Mouse (Mus musculus) stomach, embryonic 15.5 days (tissue): ENCODE measurements at regions not wholly inside any gene's neighbourhood (a gene's known extent, or its start where the extent isn't known, plus 50 kb on each side); places are given as distances from the start of the nearest gene placed in this dataset.

Experiments used
- ATAC-seq: fragments of 200-750 bp; cut with Nextera tagmentation; 2 replicates; pipeline ENCODE4 v1.8.0; 2017; ENCODE audit warnings: low read depth, moderate number of reproducible peaks, moderate TSS enrichment; ENCODE audit not compliant: insufficient read depth, low FRiP score
- H3K27ac ChIP-seq: fragments of 300-500 bp; sonication (generic); 2 replicates; pipeline ENCODE4 v1.5.1; 2015; ENCODE audit warnings: mild to moderate bottlenecking, inconsistent platforms
- H3K27me3 ChIP-seq: fragments of 300-500 bp; sonication (generic); replicated peaks from 2 replicates; pipeline ENCODE4 v1.6.1; 2015; ENCODE audit warnings: inconsistent platforms
- H3K36me3 ChIP-seq: fragments of 300-500 bp; sonication (generic); 2 replicates; pipeline ENCODE4 v1.6.1; 2015; ENCODE audit warnings: inconsistent platforms
- H3K4me1 ChIP-seq: fragments of 300-500 bp; sonication (generic); 2 replicates; pipeline ENCODE4 v1.6.1; 2015; ENCODE audit warnings: inconsistent platforms
- H3K4me2 ChIP-seq: fragments of 300-500 bp; sonication (generic); 2 replicates; pipeline ENCODE4 v1.6.1; 2015; ENCODE audit warnings: mild to moderate bottlenecking, inconsistent platforms
- H3K4me3 ChIP-seq: fragments of 300-500 bp; sonication (generic); replicated peaks from 2 replicates; pipeline ENCODE4 v1.5.1; 2015; ENCODE audit warnings: inconsistent platforms
- H3K9ac ChIP-seq: fragments of 300-500 bp; sonication (generic); 2 replicates; pipeline ENCODE4 v1.6.1; 2015; ENCODE audit warnings: inconsistent platforms
- H3K9me3 ChIP-seq: fragments of 300-500 bp; sonication (generic); 2 replicates; pipeline ENCODE4 v1.6.1; 2016; ENCODE audit warnings: inconsistent platforms
- WGBS: fragments of 180-500 bp; shearing (Covaris S2); methylation state at CpG from one replicate; pipeline ENCODE4 v1.1.7; 2015; 5-methylcytosine and 5-hydroxymethylcytosine counted together

- no peak overlapping the region for H3K4me2 ChIP-seq
- no peak for ATAC-seq
These were observed 571.9 kb downstream of the Ttll7 start for GRCm38 (mm10) chr3:147423895-147424575.

GRCm38 (mm10) chr3:147428837-147429236 lies 576.7 kb downstream of the Ttll7 start:
- no peak overlapping the region for H3K4me3 ChIP-seq
- H3K9ac ChIP-seq = no peak overlapping the region
- no peak overlapping the region for H3K27ac ChIP-seq
- no peak overlapping the region for H3K4me2 ChIP-seq
- no peak for ATAC-seq
- no peaks in the 10 kb centered on the region for H3K36me3 ChIP-seq
- H3K4me1 ChIP-seq = no peaks in the 10 kb centered on the region
- no peaks in the 10 kb centered on the region for H3K9me3 ChIP-seq
- WGBS = 63% methylated on average over 10 of the region's 10 CpGs
- H3K27me3 ChIP-seq = no peaks in the 10 kb centered on the region

More at GRCm38 (mm10) chr3:147423895-147424575, 571.9 kb downstream of the Ttll7 start:
- Histone ChIP-seq H3K9me3 (no peaks in the 10 kb centered on the region), H3K9ac (no peak overlapping the region), H3K4me1 (no peaks in the 10 kb centered on the region), H3K4me3 (no peak overlapping the region), H3K27ac (no peak overlapping the region), H3K36me3 (no peaks in the 10 kb centered on the region), H3K27me3 (no peaks in the 10 kb centered on the region)
- 57% methylated on average over 2 of the region's 2 CpGs for WGBS

- Histone ChIP-seq H3K9me3 (no peaks in the 10 kb centered on the region), H3K9ac (no peak overlapping the region), H3K4me2 (no peak overlapping the region), H3K27me3 (no peaks in the 10 kb centered on the region), H3K4me3 (no peak overlapping the region), H3K36me3 (no peaks in the 10 kb centered on the region), H3K27ac (no peak overlapping the region), H3K4me1 (no peaks in the 10 kb centered on the region)
- WGBS = 66% methylated on average over 5 of the region's 5 CpGs
- ATAC-seq = no peak
These were observed 590.9 kb downstream of the Ttll7 start for GRCm38 (mm10) chr3:147442925-147443690.

- H3K9ac ChIP-seq = no peak overlapping the region
- H3K4me3 ChIP-seq = no peak overlapping the region
- no peaks in the 10 kb centered on the region for H3K4me1 ChIP-seq
- no peak for ATAC-seq
- no peak overlapping the region for H3K27ac ChIP-seq
- H3K9me3 ChIP-seq = no peaks in the 10 kb centered on the region
- no peaks in the 10 kb centered on the region for H3K36me3 ChIP-seq
- H3K4me2 ChIP-seq = no peak overlapping the region
- H3K27me3 ChIP-seq = no peaks in the 10 kb centered on the region
These were observed 591.5 kb downstream of the Ttll7 start for GRCm38 (mm10) chr3:147443691-147443960.

- WGBS = 83% methylated on average over 10 of the region's 10 CpGs
- no peak for ATAC-seq
- H3K36me3 ChIP-seq = no peaks in the 10 kb centered on the region
These were observed 592.0 kb downstream of the Ttll7 start for GRCm38 (mm10) chr3:147444005-147444763.

GRCm38 (mm10) chr3:147445066-147445844 lies 593.1 kb downstream of the Ttll7 start:
- H3K9ac ChIP-seq = no peak overlapping the region
- 77% methylated on average over 5 of the region's 5 CpGs for WGBS
- no peak for ATAC-seq
- H3K4me3 ChIP-seq = no peak overlapping the region
- no peaks in the 10 kb centered on the region for H3K27me3 ChIP-seq
- no peaks in the 10 kb centered on the region for H3K36me3 ChIP-seq
- H3K4me2 ChIP-seq = no peak overlapping the region
- H3K27ac ChIP-seq = no peak overlapping the region
- no peaks in the 10 kb centered on the region for H3K9me3 ChIP-seq
- no peaks in the 10 kb centered on the region for H3K4me1 ChIP-seq

More at GRCm38 (mm10) chr3:147444005-147444763, 592.0 kb downstream of the Ttll7 start:
- H3K4me1 ChIP-seq = no peaks in the 10 kb centered on the region
- H3K27ac ChIP-seq = no peak overlapping the region
- no peak overlapping the region for H3K4me3 ChIP-seq
- H3K27me3 ChIP-seq = no peaks in the 10 kb centered on the region
- no peaks in the 10 kb centered on the region for H3K9me3 ChIP-seq
- no peak overlapping the region for H3K4me2 ChIP-seq
- no peak overlapping the region for H3K9ac ChIP-seq

GRCm38 (mm10) chr3:147445884-147446283 lies 593.7 kb downstream of the Ttll7 start:
- WGBS = 71% methylated on average over 8 of the region's 8 CpGs
- no peak for ATAC-seq
- Histone ChIP-seq H3K9me3 (no peaks in the 10 kb centered on the region), H3K4me3 (no peak overlapping the region), H3K27ac (no peak overlapping the region), H3K27me3 (no peaks in the 10 kb centered on the region), H3K9ac (no peak overlapping the region), H3K4me2 (no peak overlapping the region), H3K4me1 (no peaks in the 10 kb centered on the region), H3K36me3 (no peaks in the 10 kb centered on the region)

- H3K27me3 ChIP-seq = no peaks in the 10 kb centered on the region
- no peaks in the 10 kb centered on the region for H3K36me3 ChIP-seq
- ATAC-seq = no peak
- no peak overlapping the region for H3K4me2 ChIP-seq
- no peak overlapping the region for H3K27ac ChIP-seq
- no peak overlapping the region for H3K9ac ChIP-seq
- no peak overlapping the region for H3K4me3 ChIP-seq
- WGBS = 47% methylated on average over 4 of the region's 4 CpGs
- H3K4me1 ChIP-seq = no peaks in the 10 kb centered on the region
- no peaks in the 10 kb centered on the region for H3K9me3 ChIP-seq
These were observed 600.0 kb downstream of the Ttll7 start for GRCm38 (mm10) chr3:147452176-147452575.

GRCm38 (mm10) chr3:147455383-147455782 lies 603.2 kb downstream of the Ttll7 start:
- H3K27me3 ChIP-seq = no peaks in the 10 kb centered on the region
- ATAC-seq = no peak
- H3K27ac ChIP-seq = no peak overlapping the region
- H3K36me3 ChIP-seq = no peaks in the 10 kb centered on the region
- no peak overlapping the region for H3K4me2 ChIP-seq
- WGBS = 79% methylated on average over 3 of the region's 3 CpGs
- H3K4me1 ChIP-seq = no peaks in the 10 kb centered on the region
- no peak overlapping the region for H3K4me3 ChIP-seq
- no peaks in the 10 kb centered on the region for H3K9me3 ChIP-seq
- no peak overlapping the region for H3K9ac ChIP-seq

- H3K27me3 ChIP-seq = no peaks in the 10 kb centered on the region
- H3K4me2 ChIP-seq = no peak overlapping the region
- H3K27ac ChIP-seq = no peak overlapping the region
- WGBS = 79% methylated on average over 4 of the region's 4 CpGs
- H3K4me1 ChIP-seq = no peaks in the 10 kb centered on the region
- no peaks in the 10 kb centered on the region for H3K36me3 ChIP-seq
- no peaks in the 10 kb centered on the region for H3K9me3 ChIP-seq
- H3K4me3 ChIP-seq = no peak overlapping the region
- no peak for ATAC-seq
- no peak overlapping the region for H3K9ac ChIP-seq
These were observed 604.1 kb downstream of the Ttll7 start for GRCm38 (mm10) chr3:147456294-147456693.

- Histone ChIP-seq H3K27me3 (no peaks in the 10 kb centered on the region), H3K4me2 (no peak overlapping the region), H3K36me3 (no peaks in the 10 kb centered on the region), H3K27ac (no peak overlapping the region), H3K4me3 (no peak overlapping the region), H3K4me1 (no peaks in the 10 kb centered on the region), H3K9me3 (no peaks in the 10 kb centered on the region), H3K9ac (no peak overlapping the region)
- WGBS = 35% methylated on average over 4 of the region's 4 CpGs
- ATAC-seq = no peak
These were observed 605.9 kb downstream of the Ttll7 start for GRCm38 (mm10) chr3:147458115-147458514.
